Mouse (Mus musculus): Measurements from ENCODE around the gene Gm3147. TPM values are rescaled to one million over a fixed set of nuclear protein-coding genes. Genes with fewer than 3 reads are reported as not detected.
"Not testable (repeated sequence)": the region's sequence is repeated elsewhere in the genome, so short reads cannot be mapped to it uniquely, and the experiment has no call there.

Gm3147 gene
- polyA plus RNA-seq (2014; fragmentation: Nextera tagmentation; extraction: Ambion mirVana): not detected in 2 replicates

DNA sequence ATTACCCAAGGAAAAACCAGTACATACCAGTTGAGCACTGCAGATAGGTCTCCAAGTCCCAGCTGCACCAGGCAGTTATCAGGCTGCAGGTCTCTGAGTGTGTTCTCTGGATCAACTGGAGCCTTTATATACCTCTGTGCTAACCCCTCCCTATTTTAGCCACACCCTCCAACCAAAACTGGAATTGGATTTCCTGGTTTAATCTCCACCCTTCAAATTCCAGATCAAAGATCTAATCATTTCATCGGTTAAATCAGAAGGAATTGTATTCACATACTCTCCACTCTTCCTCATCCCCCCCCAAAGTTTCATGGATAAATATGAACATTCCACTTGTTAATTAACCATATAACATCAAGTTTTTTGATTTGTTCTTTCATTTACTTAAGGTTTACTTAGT lies at the start of gene Gm3147:
TSS of gene Gm3147 (minus strand) at position 101 of the 400 bp plus-strand sequence.
- H3K9ac ChIP-seq (ENCODE audit: low read length); H3K4me3 ChIP-seq (ENCODE audit: low read depth, low read length); DNase-seq (ENCODE audit: low spot score); H3K27ac ChIP-seq (ENCODE audit: low read depth, low read length); ATAC-seq (ENCODE audit: insufficient read depth, low FRiP score, low TSS enrichment); H3K36me3 ChIP-seq (ENCODE audit: control insufficient read depth, insufficient read depth, low read length); H3K27me3 ChIP-seq (ENCODE audit: control insufficient read depth, insufficient read depth, low read length); H3K9me3 ChIP-seq (ENCODE audit: control insufficient read depth, low read length); H3K4me1 ChIP-seq (ENCODE audit: control insufficient read depth, insufficient read depth, low read length); H3K4me2 ChIP-seq (ENCODE audit: low read depth): not testable (repeated sequence)
- no CpG with 5 or more reads among the region's 1 CpGs for WGBS

DNA sequence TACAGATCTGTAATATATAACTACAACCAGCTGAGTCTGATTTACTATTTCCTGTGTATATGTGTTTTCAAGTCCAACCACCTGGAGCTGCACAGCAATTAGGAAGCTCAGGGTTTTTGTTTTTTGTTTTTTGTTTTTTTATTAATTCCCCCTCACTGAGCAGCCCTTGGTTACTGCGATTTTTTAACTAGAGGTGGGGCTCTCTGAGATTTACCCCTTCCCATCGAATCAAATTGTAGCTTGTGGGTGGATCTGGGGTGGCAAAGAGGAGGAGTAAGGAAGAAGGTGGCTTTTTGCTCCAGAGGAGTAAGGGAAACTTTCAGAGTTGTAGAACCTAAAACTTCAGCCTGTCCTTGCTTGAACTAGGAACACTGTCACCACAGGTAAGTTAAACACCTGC lies 31.9 kb upstream of the Gm3147 start, which contains the start of gene Gm6205:
TSS of gene Gm6205 (plus strand) at position 301 of the 400 bp plus-strand sequence.
- H3K9me3 ChIP-seq (ENCODE audit: control insufficient read depth, low read length); H3K9ac ChIP-seq (ENCODE audit: low read length); H3K36me3 ChIP-seq (ENCODE audit: control insufficient read depth, insufficient read depth, low read length); H3K4me2 ChIP-seq (ENCODE audit: low read depth); H3K4me3 ChIP-seq (ENCODE audit: low read depth, low read length); H3K27ac ChIP-seq (ENCODE audit: low read depth, low read length); ATAC-seq (ENCODE audit: insufficient read depth, low FRiP score, low TSS enrichment); DNase-seq (ENCODE audit: low spot score); H3K4me1 ChIP-seq (ENCODE audit: control insufficient read depth, insufficient read depth, low read length); H3K27me3 ChIP-seq (ENCODE audit: control insufficient read depth, insufficient read depth, low read length): not testable (repeated sequence)
- WGBS: no CpG with 5 or more reads among the region's 2 CpGs

DNA sequence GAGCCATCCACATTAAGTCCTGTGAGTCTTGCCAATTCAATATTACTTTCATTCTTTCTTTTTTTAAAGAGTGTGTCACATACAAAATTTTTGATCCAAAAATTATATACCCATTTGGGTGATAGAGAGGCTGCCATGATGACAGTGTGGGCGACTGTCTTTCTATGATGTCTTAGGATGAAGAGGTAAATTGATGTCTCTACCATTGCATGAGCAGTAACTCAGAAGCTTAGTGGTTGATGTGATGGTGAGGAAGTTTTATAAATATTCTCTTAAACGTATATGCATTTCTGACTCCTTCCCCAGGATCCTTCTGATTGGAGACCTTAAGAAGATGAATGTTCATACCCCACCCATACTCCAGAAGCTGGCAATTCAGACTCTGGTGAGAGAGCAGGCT lies 7.5 kb upstream of the Gm3147 start, which contains the start of gene Gm6509:
TSS of gene Gm6509 (plus strand) at position 301 of the 400 bp plus-strand sequence.
- no CpG with 5 or more reads among the region's 2 CpGs for WGBS
- H3K4me3 ChIP-seq (ENCODE audit: low read depth, low read length); H3K9ac ChIP-seq (ENCODE audit: low read length); DNase-seq (ENCODE audit: low spot score); ATAC-seq (ENCODE audit: insufficient read depth, low FRiP score, low TSS enrichment); H3K9me3 ChIP-seq (ENCODE audit: control insufficient read depth, low read length); H3K4me1 ChIP-seq (ENCODE audit: control insufficient read depth, insufficient read depth, low read length); H3K27ac ChIP-seq (ENCODE audit: low read depth, low read length); H3K27me3 ChIP-seq (ENCODE audit: control insufficient read depth, insufficient read depth, low read length); H3K4me2 ChIP-seq (ENCODE audit: low read depth); H3K36me3 ChIP-seq (ENCODE audit: control insufficient read depth, insufficient read depth, low read length): not testable (repeated sequence)

Other genes with a start within 250 kb of the Gm3147 start
- gene Gm7682, start 170.6 kb downstream of the Gm3147 start, polyA plus RNA-seq (2014; fragmentation: Nextera tagmentation; extraction: Ambion mirVana): not detected in 2 replicates
- gene Gm3139, start 90.1 kb downstream of the Gm3147 start, polyA plus RNA-seq (2014; fragmentation: Nextera tagmentation; extraction: Ambion mirVana): not detected in 2 replicates
- gene Gm6509, start 7.6 kb upstream of the Gm3147 start, polyA plus RNA-seq (2014; fragmentation: Nextera tagmentation; extraction: Ambion mirVana): not detected in 2 replicates
- not detected in 2 replicates for gene Gm6205, start 32.0 kb upstream of the Gm3147 start, polyA plus RNA-seq (2014; fragmentation: Nextera tagmentation; extraction: Ambion mirVana)
- not detected in 2 replicates for gene Gm3183, start 249.1 kb upstream of the Gm3147 start, polyA plus RNA-seq (2014; fragmentation: Nextera tagmentation; extraction: Ambion mirVana)

All from neural tube, embryonic 11.5 days (tissue).